Mouse (Mus musculus): Measurements from ENCODE around the gene Arhgap17.

The Arhgap17 gene

GRCm38 (mm10) chr7:123389686-123390280 lies 20.1 kb upstream of the Arhgap17 start:
- no peak for TF ChIP-seq GATA4 (IDR thresholded peaks at IDR 0.05; ENCODE audit: insufficient replicate concordance, low read length)

GRCm38 (mm10) chr7:123385693-123386407 lies 16.1 kb upstream of the Arhgap17 start:
- TF ChIP-seq GATA4 (IDR thresholded peaks at IDR 0.05; ENCODE audit: insufficient replicate concordance, low read length) = no peak

- peak; percentile 98 for TF ChIP-seq GATA4 (IDR thresholded peaks at IDR 0.05; ENCODE audit: insufficient replicate concordance, low read length)
These were observed 8.0 kb upstream of the Arhgap17 start for GRCm38 (mm10) chr7:123377443-123378400.

GRCm38 (mm10) chr7:123371501-123371900 lies 1.8 kb upstream of the Arhgap17 start:
- TF ChIP-seq GATA4 (IDR thresholded peaks at IDR 0.05; ENCODE audit: insufficient replicate concordance, low read length) = no peak

- TF ChIP-seq GATA4 (IDR thresholded peaks at IDR 0.05; ENCODE audit: insufficient replicate concordance, low read length) = no peak
These were observed 985 bp upstream of the Arhgap17 start for GRCm38 (mm10) chr7:123370700-123371099.

- no peak for TF ChIP-seq GATA4 (IDR thresholded peaks at IDR 0.05; ENCODE audit: insufficient replicate concordance, low read length)
These were observed 653 bp downstream of the Arhgap17 start for GRCm38 (mm10) chr7:123368778-123369746.

GRCm38 (mm10) chr7:123368187-123368586 lies 1.5 kb downstream of the Arhgap17 start:
- no peak for TF ChIP-seq GATA4 (IDR thresholded peaks at IDR 0.05; ENCODE audit: insufficient replicate concordance, low read length)

GRCm38 (mm10) chr7:123367218-123368150 lies 2.2 kb downstream of the Arhgap17 start:
- TF ChIP-seq GATA4 (IDR thresholded peaks at IDR 0.05; ENCODE audit: insufficient replicate concordance, low read length) = no peak

GRCm38 (mm10) chr7:123366806-123367205 lies 2.9 kb downstream of the Arhgap17 start:
- TF ChIP-seq GATA4 (IDR thresholded peaks at IDR 0.05; ENCODE audit: insufficient replicate concordance, low read length) = no peak

- no peak for TF ChIP-seq GATA4 (IDR thresholded peaks at IDR 0.05; ENCODE audit: insufficient replicate concordance, low read length)
These were observed 3.6 kb downstream of the Arhgap17 start for GRCm38 (mm10) chr7:123365876-123366741.

GRCm38 (mm10) chr7:123363971-123364370 lies 5.7 kb downstream of the Arhgap17 start:
- TF ChIP-seq GATA4 (IDR thresholded peaks at IDR 0.05; ENCODE audit: insufficient replicate concordance, low read length) = no peak

GRCm38 (mm10) chr7:123362806-123363205 lies 6.9 kb downstream of the Arhgap17 start:
- no peak for TF ChIP-seq GATA4 (IDR thresholded peaks at IDR 0.05; ENCODE audit: insufficient replicate concordance, low read length)
